Mouse (Mus musculus): ENCODE data around the gene Zc3h18. TPM values are rescaled to one million over a fixed set of nuclear protein-coding genes. Genes with fewer than 3 reads are reported as not detected.

Gene Zc3h18
- total and polyA plus RNA-seq, 3 experiments, result 11.2 to 22.1 (median 21.8) TPM

- Histone ChIP-seq H3K36me3 (ENCODE audit: control insufficient read depth, insufficient read depth, low read length) (no peaks in the 10 kb centered on the region), H3K4me3 (no peak overlapping the region), H3K27me3 (ENCODE audit: control insufficient read depth, insufficient read depth, low read length) (no peaks in the 10 kb centered on the region), H3K79me2 (replicated peaks; ENCODE audit: control insufficient read depth, insufficient read depth, low read length) (no peaks in the 10 kb centered on the region), H3K4me1 (ENCODE audit: control insufficient read depth, insufficient read depth, low read length) (peaks cover 3% of the 10 kb centered on the region; the same call in 1 of the 2 replicates), H3K9ac (ENCODE audit: low read depth, low read length) (no peak overlapping the region), H3K27ac (no peak overlapping the region)
- WGBS, result 66% methylated on average over 11 of the region's 11 CpGs
- intact Hi-C loops (cut with DNase I), result no loop called here
- no peak for TF ChIP-seq EP300 (IDR thresholded peaks at IDR 0.05; ENCODE audit: insufficient read depth, low read depth, low read length)
- no peak for DNase-seq
These were observed 25.9 kb upstream of the Zc3h18 start for GRCm38 (mm10) chr8:122350309-122351089.

DNA sequence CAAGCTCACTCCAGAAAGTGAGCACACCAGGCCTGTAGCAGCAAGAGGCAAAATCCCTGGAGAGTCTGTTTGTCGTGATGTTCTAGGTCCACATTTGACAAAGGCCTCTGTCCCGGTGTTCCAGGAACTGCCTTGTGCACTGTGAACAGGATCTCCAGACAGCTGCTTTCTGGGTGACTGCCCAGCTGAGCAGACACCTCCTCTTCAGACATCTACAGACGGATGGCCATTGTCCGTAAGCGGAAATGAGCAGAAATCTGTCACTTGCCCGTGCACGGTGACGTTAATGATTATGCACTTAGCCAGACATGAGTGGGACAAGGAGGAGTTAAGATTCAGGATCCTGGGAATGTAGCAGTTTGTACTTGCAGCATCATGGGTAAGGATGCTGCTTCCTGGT is 22.3 kb upstream of the Zc3h18 start:
- no peaks in the 10 kb centered on the region for H3K4me1 ChIP-seq (ENCODE audit: control insufficient read depth, insufficient read depth, low read length)
- DNase-seq, result no peak
- TF ChIP-seq POLR2A (IDR thresholded peaks at IDR 0.05; ENCODE audit: insufficient read depth, low read depth, low read length) (no peak), EP300 (IDR thresholded peaks at IDR 0.05; ENCODE audit: insufficient read depth, low read depth, low read length) (no peak), CTCF (IDR thresholded peaks at IDR 0.05) (no peak)
- H3K27me3 ChIP-seq (ENCODE audit: control insufficient read depth, insufficient read depth, low read length), result no peaks in the 10 kb centered on the region
- H3K9ac ChIP-seq (ENCODE audit: low read depth, low read length), result no peak overlapping the region
- no peak overlapping the region for H3K27ac ChIP-seq
- 55% methylated on average over 8 of the region's 8 CpGs for WGBS
- intact Hi-C loops (cut with DNase I), result no loop called here
- no peak overlapping the region for H3K4me3 ChIP-seq
- no peaks in the 10 kb centered on the region for H3K79me2 ChIP-seq (replicated peaks; ENCODE audit: control insufficient read depth, insufficient read depth, low read length)
- H3K36me3 ChIP-seq (ENCODE audit: control insufficient read depth, insufficient read depth, low read length), result no peaks in the 10 kb centered on the region

DNA sequence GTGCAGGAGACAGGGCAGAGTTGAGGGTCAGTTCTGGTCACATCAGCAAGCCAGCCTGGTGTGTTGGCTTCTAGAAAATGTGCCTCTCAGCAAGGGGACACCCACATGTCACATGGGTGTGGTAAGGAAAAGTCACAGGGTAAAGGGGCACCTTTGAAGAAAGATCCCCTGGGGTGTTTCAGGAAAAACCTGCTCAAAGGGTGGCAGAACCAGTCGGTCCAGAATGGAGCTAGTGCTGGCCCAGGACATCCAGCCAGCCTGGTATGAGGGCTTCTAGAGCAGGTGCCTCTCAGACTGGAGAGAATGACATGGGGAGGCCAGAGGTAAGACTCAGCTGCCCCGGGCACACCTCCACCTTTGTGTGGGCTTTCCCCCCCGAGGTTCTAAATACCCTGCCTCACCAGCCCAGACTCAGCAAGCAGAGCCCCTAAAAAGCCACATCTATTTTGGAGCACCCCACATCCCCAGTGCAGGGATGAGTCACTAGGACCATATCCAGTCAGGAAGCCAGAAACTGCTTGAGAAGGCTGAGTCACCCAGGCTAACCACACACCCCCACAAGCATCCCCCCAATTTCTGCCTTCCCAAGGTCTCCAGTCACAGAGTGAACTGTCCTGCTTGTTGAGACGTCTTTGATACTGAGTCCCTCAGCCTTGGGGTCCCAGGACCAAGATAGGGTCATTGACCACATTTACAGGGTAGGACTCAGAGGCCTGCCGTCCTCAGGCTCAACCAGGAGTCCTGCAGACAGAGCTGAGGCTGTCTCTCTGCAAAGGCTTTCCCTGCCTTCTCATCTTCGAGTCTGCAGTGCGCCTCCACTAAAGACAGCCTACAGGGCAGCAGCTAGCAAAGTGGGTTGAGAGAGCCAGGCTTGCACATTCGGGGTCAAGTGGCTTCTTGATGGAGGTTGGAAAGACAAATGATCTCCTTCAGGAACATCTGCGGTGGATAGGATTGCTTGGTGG is 20.5 kb upstream of the Zc3h18 start:
- Histone ChIP-seq H3K27me3 (ENCODE audit: control insufficient read depth, insufficient read depth, low read length) (no peaks in the 10 kb centered on the region), H3K9ac (ENCODE audit: low read depth, low read length) (no peak overlapping the region), H3K36me3 (ENCODE audit: control insufficient read depth, insufficient read depth, low read length) (no peaks in the 10 kb centered on the region), H3K79me2 (replicated peaks; ENCODE audit: control insufficient read depth, insufficient read depth, low read length) (no peaks in the 10 kb centered on the region), H3K4me1 (ENCODE audit: control insufficient read depth, insufficient read depth, low read length) (no peaks in the 10 kb centered on the region), H3K4me3 (no peak overlapping the region), H3K27ac (no peak overlapping the region)
- no peak for TF ChIP-seq EP300 (IDR thresholded peaks at IDR 0.05; ENCODE audit: insufficient read depth, low read depth, low read length)
- TF ChIP-seq CTCF (IDR thresholded peaks at IDR 0.05), result no peak
- no peak for TF ChIP-seq POLR2A (IDR thresholded peaks at IDR 0.05; ENCODE audit: insufficient read depth, low read depth, low read length)
- no peak for DNase-seq
- WGBS, result 75% methylated on average over 9 of the region's 9 CpGs
- intact Hi-C loops (cut with DNase I), result no loop called here

- Histone ChIP-seq H3K4me1 (ENCODE audit: control insufficient read depth, insufficient read depth, low read length) (no peaks in the 10 kb centered on the region), H3K79me2 (replicated peaks; ENCODE audit: control insufficient read depth, insufficient read depth, low read length) (no peaks in the 10 kb centered on the region), H3K27me3 (ENCODE audit: control insufficient read depth, insufficient read depth, low read length) (no peaks in the 10 kb centered on the region), H3K9ac (ENCODE audit: low read depth, low read length) (no peak overlapping the region), H3K27ac (no peak overlapping the region), H3K36me3 (ENCODE audit: control insufficient read depth, insufficient read depth, low read length) (no peaks in the 10 kb centered on the region), H3K4me3 (no peak overlapping the region)
- WGBS, result 74% methylated on average over 11 of the region's 11 CpGs
- TF ChIP-seq POLR2A (IDR thresholded peaks at IDR 0.05; ENCODE audit: insufficient read depth, low read depth, low read length), result no peak
- DNase-seq, result no peak
- intact Hi-C loops (cut with DNase I), result no loop called here
These were observed 19.2 kb upstream of the Zc3h18 start for GRCm38 (mm10) chr8:122357202-122357601.

DNA sequence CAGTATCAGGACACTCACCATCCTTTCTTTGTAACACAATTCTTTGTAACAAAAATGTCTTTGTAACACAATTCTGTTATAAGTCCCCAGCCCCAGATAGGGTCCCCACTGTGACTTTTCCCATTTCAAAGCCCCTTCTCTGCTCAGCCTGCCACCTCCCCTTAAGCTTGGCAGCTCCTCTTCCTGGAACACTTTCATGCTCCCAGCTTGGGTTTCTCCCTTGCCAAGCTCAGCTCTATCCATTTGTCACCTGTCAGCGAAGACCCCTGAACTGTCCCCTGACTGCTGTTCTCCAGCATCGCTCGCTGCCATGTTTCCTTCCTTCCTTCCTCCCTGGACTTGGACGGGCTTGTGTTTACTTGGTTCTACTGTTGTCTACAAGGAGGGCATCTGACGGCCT is 18.8 kb upstream of the Zc3h18 start:
- intact Hi-C loops (cut with DNase I), result no loop called here
- Histone ChIP-seq H3K27ac (no peak overlapping the region), H3K27me3 (ENCODE audit: control insufficient read depth, insufficient read depth, low read length) (no peaks in the 10 kb centered on the region), H3K4me3 (no peak overlapping the region), H3K4me1 (ENCODE audit: control insufficient read depth, insufficient read depth, low read length) (no peaks in the 10 kb centered on the region), H3K79me2 (replicated peaks; ENCODE audit: control insufficient read depth, insufficient read depth, low read length) (no peaks in the 10 kb centered on the region), H3K36me3 (ENCODE audit: control insufficient read depth, insufficient read depth, low read length) (no peaks in the 10 kb centered on the region), H3K9ac (ENCODE audit: low read depth, low read length) (no peak overlapping the region)
- TF ChIP-seq EP300 (IDR thresholded peaks at IDR 0.05; ENCODE audit: insufficient read depth, low read depth, low read length), result no peak
- no peak for TF ChIP-seq POLR2A (IDR thresholded peaks at IDR 0.05; ENCODE audit: insufficient read depth, low read depth, low read length)
- no peak for TF ChIP-seq CTCF (IDR thresholded peaks at IDR 0.05)
- WGBS, result 49% methylated on average over 5 of the region's 5 CpGs
- DNase-seq, result no peak
